Mouse (Mus musculus): Measurements from ENCODE around the gene Vmn2r99. TPM values are rescaled to one million over a fixed set of nuclear protein-coding genes. Genes with fewer than 3 reads are reported as not detected.

The Vmn2r99 gene
- total RNA-seq (2021) = not detected

GRCm38 (mm10) chr17:19361649-19362048 is at the start of gene Vmn2r99:
Gene Vmn2r99, plus strand, starts transcription at chr17:19361949.
- DNase-seq = no peak
- intact Hi-C loops (cut with DNase I) = no loop called here

DNA sequence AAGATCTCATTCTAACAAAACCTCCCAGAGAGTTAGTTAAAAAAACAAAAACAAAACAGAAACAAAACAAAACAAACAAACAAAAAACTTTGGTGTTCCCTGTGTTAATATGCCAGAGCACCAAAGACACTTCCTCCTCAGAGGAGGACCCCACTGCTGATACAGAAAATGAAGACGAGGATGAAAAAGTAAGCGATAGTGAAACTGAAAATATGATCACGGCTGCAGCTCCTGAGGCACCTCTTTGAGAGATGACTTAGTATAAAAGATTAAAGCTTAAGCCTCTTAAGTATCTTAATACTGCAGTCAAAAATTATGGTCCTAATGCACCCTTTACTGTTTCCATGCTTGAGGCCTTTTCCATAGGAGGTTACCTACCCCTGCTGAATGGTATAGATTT is 75.9 kb downstream of the Vmn2r99 start:
- DNase-seq = no peak
- intact Hi-C loops (cut with DNase I) = no loop called here

DNA sequence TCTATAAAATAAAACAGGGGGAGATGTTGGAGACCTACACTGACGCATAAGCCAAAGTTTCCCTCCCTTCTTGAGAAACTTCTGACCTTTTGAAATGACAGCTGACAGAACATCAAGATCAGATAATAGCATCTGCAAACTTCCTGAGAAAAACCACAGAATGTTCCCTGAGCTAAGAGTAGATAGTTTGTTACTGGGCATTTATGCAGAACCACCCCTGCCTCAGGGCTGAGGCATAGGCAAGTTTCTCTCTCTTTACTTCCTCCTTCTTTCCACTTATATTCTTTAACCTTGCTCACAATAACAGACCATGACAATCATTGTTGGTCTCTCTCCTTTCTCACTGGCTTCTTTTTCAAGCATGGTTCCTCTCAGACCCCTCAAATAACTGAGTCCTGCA is 83.2 kb downstream of the Vmn2r99 start:
- intact Hi-C loops (cut with DNase I) = no loop called here
- no peak for DNase-seq

Other genes with a start within 250 kb of the Vmn2r99 start
- not detected for gene Vmn2r100, start 142.8 kb downstream of the Vmn2r99 start, total RNA-seq (2021)
- not detected for gene Vmn2r101, start 215.3 kb downstream of the Vmn2r99 start, total RNA-seq (2021)